Mouse (Mus musculus): ENCODE results near the gene Rin1.

GRCm38 (mm10) chr19:5040862-5041523, 9.3 kb upstream of the Rin1 start, which contains the start of gene Brms1:
- TF ChIP-seq POLR2A (IDR thresholded peaks at IDR 0.05; ENCODE audit: borderline replicate concordance, insufficient read depth, low read length), result peak; percentile 30; the same call in 1 of the 2 replicates
- TF ChIP-seq CTCF (IDR thresholded peaks at IDR 0.05; ENCODE audit: borderline replicate concordance, insufficient read depth, low read depth, low read length), result no peak
